Mouse (Mus musculus): ENCODE measurements around the gene Ccl17.
"Not testable (repeated sequence)": the region's sequence is repeated elsewhere in the genome, so short reads cannot be mapped to it uniquely, and the experiment has no call there.

The Ccl17 gene

GRCm38 (mm10) chr8:94826210-94826609 is 16.0 kb downstream of the Ccl17 start:
- DNase-seq (ENCODE audit: low spot score): no peak

DNA sequence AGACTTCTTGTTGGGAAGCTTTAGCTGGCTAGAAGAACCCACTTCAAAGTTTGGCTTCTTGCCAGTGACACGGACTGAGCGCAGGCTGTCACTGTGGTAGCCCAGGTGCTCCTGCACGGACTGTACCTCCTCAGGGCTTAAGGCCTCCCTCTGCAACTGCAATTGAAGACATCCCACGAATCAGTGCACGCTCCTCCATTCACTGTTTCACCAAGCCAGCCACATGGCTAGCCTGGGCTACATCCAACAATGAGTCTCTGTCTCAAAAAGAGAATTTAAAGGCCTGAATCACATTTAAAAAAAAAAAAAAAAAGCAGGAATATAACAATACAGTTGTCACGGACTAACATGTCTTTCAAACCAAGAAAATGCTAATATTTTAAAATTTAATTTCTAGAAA is 18.0 kb downstream of the Ccl17 start:
- no peak for DNase-seq (ENCODE audit: low spot score)

DNA sequence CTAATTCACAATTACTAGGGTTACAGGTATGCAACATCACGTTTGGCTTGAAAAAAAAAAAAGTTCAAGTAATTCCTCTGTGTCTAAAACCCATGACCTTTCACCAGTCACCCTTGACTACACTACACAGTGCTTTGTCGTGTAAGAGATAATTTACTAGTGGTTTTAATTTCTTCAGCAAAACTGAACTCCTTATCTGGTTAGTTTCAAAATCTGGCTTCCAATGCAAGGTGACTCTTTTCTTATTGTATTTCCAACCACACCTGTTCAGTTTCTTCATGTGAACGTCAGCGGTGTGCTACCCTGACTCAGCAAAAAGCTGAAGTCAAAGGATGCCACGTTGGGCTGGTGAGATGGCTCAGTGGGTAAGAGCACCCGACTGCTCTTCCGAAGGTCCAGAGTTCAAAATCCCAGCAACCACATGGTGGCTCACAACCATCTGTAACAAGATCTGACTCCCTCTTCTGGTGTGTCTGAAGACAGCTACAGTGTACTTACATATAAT is 23.7 kb downstream of the Ccl17 start:
- DNase-seq (ENCODE audit: low spot score): not testable (repeated sequence)

- not testable (repeated sequence) for DNase-seq (ENCODE audit: low spot score)
These were observed 25.5 kb downstream of the Ccl17 start for GRCm38 (mm10) chr8:94835751-94836150.

DNA sequence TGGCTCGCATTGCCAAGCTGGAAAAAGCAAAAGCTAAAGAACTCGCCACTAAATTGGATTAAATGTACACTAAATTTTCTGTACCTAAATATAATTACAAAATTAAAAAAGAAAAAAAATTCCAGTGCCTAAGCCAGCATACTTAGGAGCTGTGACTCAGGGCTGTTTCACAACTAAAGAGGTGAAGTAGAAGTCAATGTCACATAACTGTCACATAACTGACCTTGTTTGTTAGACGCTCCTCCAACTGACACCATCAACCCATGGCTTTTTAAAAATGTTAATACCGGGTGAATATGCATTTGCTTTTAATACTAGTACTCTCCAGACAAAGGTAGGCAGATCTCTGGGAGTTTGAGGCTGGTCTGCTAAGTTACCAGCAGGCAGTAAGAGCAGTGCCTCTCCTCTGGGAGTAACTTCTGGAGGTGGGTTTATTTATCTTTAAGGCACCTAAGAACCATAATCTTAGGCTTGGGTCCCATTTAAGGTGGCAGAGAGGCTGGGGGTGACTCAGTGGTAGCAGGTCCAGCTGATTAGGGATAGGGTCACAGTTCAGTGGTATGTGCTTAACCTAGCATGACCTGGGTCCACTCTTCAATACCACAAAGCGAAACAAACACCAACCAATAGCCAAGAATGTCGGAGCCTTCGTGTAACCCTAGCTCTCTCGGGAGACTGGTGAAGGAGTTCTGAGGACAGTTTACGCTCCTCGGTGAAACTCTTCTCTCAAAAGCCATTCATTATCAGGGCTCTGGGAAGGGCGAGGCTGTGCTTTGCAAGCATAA is 26.4 kb downstream of the Ccl17 start:
- no peak for DNase-seq (ENCODE audit: low spot score)

DNA sequence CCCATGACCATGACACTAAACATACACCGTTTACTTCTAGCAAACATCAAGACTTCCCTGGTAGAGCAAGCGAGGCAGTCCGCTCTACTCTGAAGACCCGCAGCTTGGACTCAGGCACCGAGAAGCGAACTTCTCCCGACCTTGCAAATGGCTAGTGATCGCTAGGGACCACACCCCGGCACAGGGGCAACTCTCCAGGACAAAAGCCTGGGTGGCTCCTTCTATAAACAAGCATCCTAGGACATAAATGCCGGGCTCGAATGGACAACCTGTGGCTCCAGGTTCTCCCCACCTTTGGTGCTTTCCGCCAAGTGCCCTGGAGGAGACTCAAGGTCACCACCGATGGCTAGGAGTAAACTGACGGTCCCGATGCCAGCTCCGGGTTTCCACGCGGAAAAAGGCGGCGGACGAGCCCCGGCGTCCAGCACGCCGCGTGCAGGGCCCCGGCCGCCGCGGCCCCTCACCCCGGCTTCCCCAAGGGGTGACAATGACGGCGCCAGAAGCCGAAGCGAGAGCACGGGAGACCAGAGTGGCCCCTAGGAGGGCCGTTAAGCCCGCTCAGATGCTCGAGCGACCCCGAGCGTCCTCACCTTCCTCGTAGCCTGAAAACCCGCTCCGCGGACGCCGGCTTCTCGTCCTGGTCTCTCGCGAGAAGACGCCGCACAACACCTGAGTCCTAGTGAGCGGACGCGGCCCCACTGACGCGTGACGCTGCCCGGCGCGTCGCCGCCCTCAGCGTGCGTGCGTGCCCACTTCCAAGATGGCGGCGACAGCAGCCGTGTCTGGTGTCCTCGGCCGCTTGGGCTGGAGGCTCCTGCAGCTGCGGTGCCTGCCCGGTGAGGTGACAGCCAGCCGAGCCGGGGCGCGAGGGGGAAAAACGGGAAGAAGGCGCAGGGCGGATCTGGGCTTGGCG is 27.7 kb downstream of the Ccl17 start, which contains the start of the genes Coq9 and Ciapin1:
Coq9 (plus strand) TSS at position 660 of the 913 bp plus-strand sequence.
Ciapin1 (minus strand) TSS at position 697 of the 913 bp plus-strand sequence.
- peak; percentile 96 for DNase-seq (ENCODE audit: low spot score)

- DNase-seq (ENCODE audit: low spot score): peak; percentile 72
These were observed 28.3 kb downstream of the Ccl17 start for GRCm38 (mm10) chr8:94838600-94838999.

DNA sequence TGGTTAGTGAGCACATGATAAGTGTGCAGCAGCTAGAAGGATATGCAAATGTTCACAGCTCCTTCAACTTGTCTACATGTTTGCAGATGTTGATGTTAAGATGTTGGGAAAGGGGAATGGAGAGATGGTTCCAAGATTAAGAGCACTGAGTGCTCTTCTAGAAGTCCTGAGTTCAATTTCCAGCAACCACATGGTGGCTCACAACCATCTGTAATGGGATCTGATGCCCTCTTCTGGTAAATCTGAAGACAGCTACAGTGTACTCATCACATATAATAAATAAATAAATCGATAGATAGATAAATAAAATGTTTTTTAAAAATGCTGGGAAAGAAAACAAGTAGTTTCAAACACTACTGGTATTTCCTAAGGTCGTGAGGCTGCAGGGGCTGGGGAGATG is 30.9 kb downstream of the Ccl17 start:
- DNase-seq (ENCODE audit: low spot score): no peak

DNA sequence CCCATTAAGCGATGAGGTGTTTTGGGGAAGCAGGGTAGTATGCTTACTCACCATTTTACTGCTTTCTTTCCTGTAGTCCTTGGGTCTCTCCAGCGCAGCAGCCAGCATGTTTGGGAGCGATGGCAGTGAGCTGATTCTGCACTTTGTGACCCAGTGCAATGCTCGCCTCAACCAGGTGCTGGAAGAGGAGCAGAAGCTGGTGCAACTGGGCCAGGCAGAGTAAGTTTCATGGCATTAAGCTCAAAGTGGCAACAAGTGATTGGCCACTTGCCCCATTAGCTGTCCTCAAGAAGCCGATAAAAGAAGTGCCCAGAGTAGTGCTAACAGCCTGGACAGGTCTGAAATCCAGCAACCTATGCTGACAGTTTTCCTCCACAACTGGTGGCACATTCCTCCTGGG is 39.8 kb downstream of the Ccl17 start:
- DNase-seq (ENCODE audit: low spot score): no peak

DNA sequence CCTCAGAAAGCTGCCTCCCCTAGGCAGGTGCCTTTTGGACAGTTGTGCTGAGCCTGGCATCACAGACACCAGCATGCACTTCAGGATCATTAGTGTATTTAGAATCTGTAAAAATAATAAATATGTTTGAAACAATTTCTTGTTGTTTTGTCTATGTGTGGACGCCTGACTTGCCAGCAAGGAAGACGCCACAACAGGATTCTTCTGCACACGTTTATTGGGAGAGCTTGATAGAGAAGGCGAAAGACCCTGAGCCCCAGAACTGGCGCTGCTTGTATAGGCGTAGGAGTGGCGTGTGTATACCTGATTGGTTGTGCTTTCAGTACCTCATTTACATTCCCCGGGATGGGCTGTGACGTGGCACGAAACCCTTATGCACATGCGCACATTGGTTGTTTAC is 44.5 kb downstream of the Ccl17 start:
- DNase-seq (ENCODE audit: low spot score): not testable (repeated sequence)

GRCm38 (mm10) chr8:94857011-94857345 is 46.7 kb downstream of the Ccl17 start:
- no peak for DNase-seq (ENCODE audit: low spot score)

- peak; percentile 90 for DNase-seq (ENCODE audit: low spot score)
These were observed 47.3 kb downstream of the Ccl17 start, which contains the start of gene Polr2c for GRCm38 (mm10) chr8:94857346-94858173. Polr2c (plus strand) TSS chr8:94857450.

- DNase-seq (ENCODE audit: low spot score): peak; percentile 67
These were observed 51.2 kb downstream of the Ccl17 start for GRCm38 (mm10) chr8:94861352-94861910.
